ENCODE assay signal across 19 mouse cellular contexts in genomic region chr11:71436335-71436734, GRCm38 (mm10).
A peak's percentile ranks its signal among the peaks of the same experiment; 100 is the strongest.
DNase-seq lines count a peak whose midpoint lies in the region; ATAC-seq and TF ChIP-seq lines count a peak whose summit lies in the region.
"Had no signal": no experiment of that assay in that cellular context is flagged by ENCODE, and none has a peak within 500 bp of the region (broad histone marks: within the 10 kb centered on the region; RNA-seq: fewer than 3 reads in every experiment).

No protein-coding gene starts in this region.

- no peak for TF ChIP-seq POLR2A in cerebellum, adult 2 months (IDR thresholded peaks at IDR 0.05; ENCODE audit: borderline replicate concordance, insufficient read depth, low read length)

- H3K36me3 ChIP-seq in hindbrain, postnatal 0 days (ENCODE audit: insufficient read depth, low read length), result no peaks in the 10 kb centered on the region
- no peaks in the 10 kb centered on the region for H3K36me3 ChIP-seq in hindbrain, embryonic 12.5 days
- H3K36me3 ChIP-seq in forebrain, embryonic 16.5 days (ENCODE audit: control insufficient read depth, insufficient read depth), result no peaks in the 10 kb centered on the region
- H3K36me3 ChIP-seq: embryonic facial prominence, embryonic 15.5 days; heart, embryonic 13.5 days; intestine, embryonic 15.5 days; limb, embryonic 13.5 days; liver, embryonic 13.5 days had no signal

- no peaks in the 10 kb centered on the region for H3K27me3 ChIP-seq in cerebellum, adult 2 months (ENCODE audit: control insufficient read depth, insufficient read depth, low read length)
- H3K27me3 ChIP-seq in hindbrain, postnatal 0 days (ENCODE audit: insufficient read depth, low read length), result no peaks in the 10 kb centered on the region
- H3K27me3 ChIP-seq in hindbrain, embryonic 12.5 days, result no peaks in the 10 kb centered on the region
- no peaks in the 10 kb centered on the region for H3K27me3 ChIP-seq in forebrain, embryonic 16.5 days (replicated peaks; ENCODE audit: control insufficient read depth, insufficient read depth, low read length)
- H3K27me3 ChIP-seq: embryonic facial prominence, embryonic 15.5 days; liver, embryonic 13.5 days had no signal

- no peaks in the 10 kb centered on the region for H3K9me3 ChIP-seq in hindbrain, postnatal 0 days (ENCODE audit: low read length)
- H3K9me3 ChIP-seq in hindbrain, embryonic 12.5 days (replicated peaks), result no peaks in the 10 kb centered on the region
- H3K9me3 ChIP-seq in forebrain, embryonic 16.5 days (ENCODE audit: control insufficient read depth, low read length), result no peaks in the 10 kb centered on the region
- H3K9me3 ChIP-seq: embryonic facial prominence, embryonic 15.5 days; heart, embryonic 13.5 days; intestine, embryonic 15.5 days; limb, embryonic 13.5 days; liver, embryonic 13.5 days had no signal

- no peak overlapping the region for H3K9ac ChIP-seq in hindbrain, postnatal 0 days (replicated peaks; ENCODE audit: low read length)
- H3K9ac ChIP-seq in hindbrain, embryonic 12.5 days, result no peak overlapping the region
- H3K9ac ChIP-seq in forebrain, embryonic 16.5 days (replicated peaks; ENCODE audit: low read depth, low read length), result no peak overlapping the region
- H3K9ac ChIP-seq: embryonic facial prominence, embryonic 15.5 days; heart, embryonic 13.5 days; intestine, embryonic 15.5 days; limb, embryonic 13.5 days; liver, embryonic 13.5 days; lung, embryonic 14.5 days had no signal

- no peak overlapping the region for H3K4me2 ChIP-seq in hindbrain, postnatal 0 days (ENCODE audit: low read depth, low read length)
- no peak overlapping the region for H3K4me2 ChIP-seq in hindbrain, embryonic 12.5 days (replicated peaks)
- no peak overlapping the region for H3K4me2 ChIP-seq in forebrain, embryonic 16.5 days (ENCODE audit: low read length)
- H3K4me2 ChIP-seq: embryonic facial prominence, embryonic 15.5 days; heart, embryonic 13.5 days; intestine, embryonic 15.5 days; limb, embryonic 13.5 days; liver, embryonic 13.5 days; lung, embryonic 14.5 days had no signal

- TF ChIP-seq CTCF in cerebellum, adult 2 months (IDR thresholded peaks at IDR 0.05; ENCODE audit: borderline replicate concordance, insufficient read depth, low read depth, low read length), result no peak
- no peak for TF ChIP-seq CTCF in hindbrain, postnatal 0 days (IDR thresholded peaks at IDR 0.05; ENCODE audit: low read depth)

- H3K4me3 ChIP-seq in cerebellum, adult 2 months (replicated peaks; ENCODE audit: insufficient read depth, low read depth, low read length), result no peak overlapping the region
- H3K4me3 ChIP-seq in hindbrain, postnatal 0 days (ENCODE audit: low read length), result no peak overlapping the region
- no peak overlapping the region for H3K4me3 ChIP-seq in hindbrain, embryonic 12.5 days
- H3K4me3 ChIP-seq in forebrain, embryonic 16.5 days (replicated peaks; ENCODE audit: low read length), result no peak overlapping the region
- H3K4me3 ChIP-seq: embryonic facial prominence, embryonic 15.5 days; gastrocnemius, adult 2 months; heart, embryonic 13.5 days; intestine, embryonic 15.5 days; limb, embryonic 13.5 days; liver, embryonic 13.5 days had no signal

- peak overlapping the region; percentile 67; the same call in 1 of the 2 replicates for H3K27ac ChIP-seq in cerebellum, adult 2 months (ENCODE audit: insufficient read depth, low read length)
- H3K27ac ChIP-seq in hindbrain, postnatal 0 days, result peak overlapping the region; percentile 17
- H3K27ac ChIP-seq in hindbrain, embryonic 12.5 days, result no peak overlapping the region
- peak overlapping the region; percentile 68 for H3K27ac ChIP-seq in forebrain, embryonic 16.5 days (ENCODE audit: low read length)
- H3K27ac ChIP-seq: embryonic facial prominence, embryonic 15.5 days; gastrocnemius, adult 2 months; heart, embryonic 13.5 days; intestine, embryonic 15.5 days; limb, embryonic 13.5 days; liver, embryonic 13.5 days had no signal

- WGBS in cerebellum, adult 2 months, result 24% methylated on average over 1 of the region's 1 CpGs
- WGBS in hindbrain, postnatal 0 days, result 48% methylated on average over 1 of the region's 1 CpGs
- 67% methylated on average over 1 of the region's 1 CpGs for whole genome bisulfite sequencing in hindbrain, embryonic 12.5 days
- WGBS in forebrain, embryonic 16.5 days, result 26% methylated on average over 1 of the region's 1 CpGs

- DNase-seq in cerebellum, adult 2 months, result peak in 1 of 2 experiments; percentile 19
- no peak for DNase-seq in cerebellum, adult 11-12 months
- DNase-seq in hindbrain, postnatal 0 days (ENCODE audit: low spot score), result no peak
- peak; percentile 23 for DNase-seq in brain, adult 2 months (ENCODE audit: low read depth, low spot score)
- no peak for DNase-seq in right cerebral cortex, postnatal 14 days
- no peak for DNase-seq in thymus, postnatal 0 days (ENCODE audit: low spot score)
- DNase-seq: gastrocnemius, adult 2 months; kidney, adult 9 months; kidney, postnatal 4 days; liver, embryonic 13.5 days; lung, embryonic 14.5 days; lung, postnatal 36 days; thymus, postnatal 14 days had no signal

- peaks cover 17% of the 10 kb centered on the region for H3K4me1 ChIP-seq in cerebellum, adult 2 months (ENCODE audit: control insufficient read depth, insufficient read depth, low read length)
- peaks cover 10% of the 10 kb centered on the region for H3K4me1 ChIP-seq in hindbrain, postnatal 0 days (ENCODE audit: insufficient read depth, low read length)
- H3K4me1 ChIP-seq in hindbrain, embryonic 12.5 days, result peaks cover 37% of the 10 kb centered on the region
- H3K4me1 ChIP-seq in forebrain, embryonic 16.5 days (replicated peaks; ENCODE audit: control insufficient read depth, insufficient read depth, low read length), result peaks cover 38% of the 10 kb centered on the region
- H3K4me1 ChIP-seq: heart, embryonic 13.5 days; intestine, embryonic 15.5 days; liver, embryonic 13.5 days had no signal

- no peak for ATAC-seq in hindbrain, postnatal 0 days
- no peak for ATAC-seq in hindbrain, embryonic 12.5 days (ENCODE audit: low FRiP score)
- peak; percentile 7; the same call in 1 of the 2 replicates for ATAC-seq in forebrain, embryonic 16.5 days
- ATAC-seq: intestine, embryonic 15.5 days had no signal
